Mouse (Mus musculus) spleen, postnatal 14 days (tissue): Measurements from ENCODE around the gene Foxl1.

Source experiments
- DNase-seq, 2 experiments: peaks; one replicate each; pipeline ENCODE4 v3.0.0; 2021 to 2022; ENCODE audit warnings: low spot score in 2 of 2

The Foxl1 gene

GRCm38 (mm10) chr8:121127756-121128375 lies at the start of gene Foxl1:
Foxl1 (plus strand) TSS chr8:121127940.
- DNase-seq: no peak

- DNase-seq: no peak
Observed at GRCm38 (mm10) chr8:121078721-121079120, 49.0 kb upstream of the Foxl1 start.

- DNase-seq: no peak
Observed at GRCm38 (mm10) chr8:121079201-121079600, 48.5 kb upstream of the Foxl1 start.

- no peak for DNase-seq
Observed at GRCm38 (mm10) chr8:121079944-121080343, 47.8 kb upstream of the Foxl1 start.

- no peak for DNase-seq
Observed at GRCm38 (mm10) chr8:121080361-121081090, 47.2 kb upstream of the Foxl1 start.

GRCm38 (mm10) chr8:121081398-121081797 lies 46.3 kb upstream of the Foxl1 start:
- DNase-seq: no peak

- DNase-seq: no peak
Observed at GRCm38 (mm10) chr8:121082218-121083092, 45.3 kb upstream of the Foxl1 start.

GRCm38 (mm10) chr8:121083093-121083935 lies 44.4 kb upstream of the Foxl1 start:
- peak in 1 of 2 experiments; percentile 9 for DNase-seq

GRCm38 (mm10) chr8:121083936-121084209 lies 43.9 kb upstream of the Foxl1 start:
- DNase-seq: no peak

- DNase-seq: no peak
Observed at GRCm38 (mm10) chr8:121084210-121084951, 43.4 kb upstream of the Foxl1 start, which contains the start of gene Foxf1. Foxf1 (plus strand) TSS chr8:121084386.

GRCm38 (mm10) chr8:121085011-121085410 lies 42.7 kb upstream of the Foxl1 start:
- no peak for DNase-seq

GRCm38 (mm10) chr8:121085561-121085960 lies 42.2 kb upstream of the Foxl1 start:
- no peak for DNase-seq

- DNase-seq: no peak
Observed at GRCm38 (mm10) chr8:121086004-121086900, 41.5 kb upstream of the Foxl1 start.

- DNase-seq: no peak
Observed at GRCm38 (mm10) chr8:121088281-121088680, 39.5 kb upstream of the Foxl1 start.

- no peak for DNase-seq
Observed at GRCm38 (mm10) chr8:121088871-121089630, 38.7 kb upstream of the Foxl1 start.

- DNase-seq: no peak
Observed at GRCm38 (mm10) chr8:121089631-121090380, 37.9 kb upstream of the Foxl1 start.

GRCm38 (mm10) chr8:121090716-121091115 lies 37.0 kb upstream of the Foxl1 start:
- DNase-seq: no peak

GRCm38 (mm10) chr8:121092141-121092540 lies 35.6 kb upstream of the Foxl1 start:
- no peak for DNase-seq
